Mouse (Mus musculus): Measurements from ENCODE around the gene Aga. TPM values are rescaled to one million over a fixed set of nuclear protein-coding genes. Genes with fewer than 3 reads are reported as not detected.

Gene Aga
- polyA plus RNA-seq (2017; shearing (Covaris generic)) = 46.8 TPM

DNA sequence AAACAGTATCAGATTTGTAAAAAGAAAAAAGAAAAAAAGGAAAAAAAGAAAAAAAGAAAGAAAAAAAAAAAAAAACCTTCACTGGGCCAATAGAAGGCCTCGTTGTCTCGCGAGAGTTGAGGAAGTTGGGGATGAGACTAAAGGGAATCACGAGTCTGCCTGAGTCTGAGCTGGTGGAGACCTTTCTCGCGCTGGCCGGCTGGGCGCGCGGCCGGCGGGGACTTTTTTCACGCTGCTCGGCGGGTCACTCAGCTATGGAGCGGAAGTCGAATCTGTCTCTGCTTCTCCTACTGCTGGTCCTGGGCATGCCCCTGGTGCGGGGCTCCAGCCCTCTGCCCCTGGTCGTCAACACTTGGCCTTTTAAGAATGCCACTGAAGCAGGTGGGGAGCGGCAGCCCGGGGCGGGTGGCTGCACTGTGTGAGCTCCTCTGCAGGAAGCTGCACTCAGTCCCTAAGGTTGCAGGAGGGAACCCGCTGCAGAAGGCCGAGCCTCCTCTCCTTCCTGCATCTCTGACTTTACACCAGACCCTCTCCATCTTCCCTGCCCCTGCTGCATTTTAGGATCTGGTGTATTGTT is at the start of gene Aga:
Aga (plus strand) TSS at position 177 of the 577 bp plus-strand sequence.

Other genes starting within 250 kb of the Aga start
- gene Neil3, start 127.3 kb downstream of the Aga start, polyA plus RNA-seq (2017; shearing (Covaris generic)) = 2.9 TPM